Mouse (Mus musculus): Measurements from ENCODE around the gene Inpp5d. TPM values are rescaled to one million over a fixed set of nuclear protein-coding genes. Genes with fewer than 3 reads are reported as not detected.
A peak's percentile ranks its signal among the peaks of the same experiment; 100 is the strongest.

The Inpp5d gene
- polyA plus RNA-seq, 1 experiment: 18.2 TPM

- TF ChIP-seq POLR2A (IDR thresholded peaks at IDR 0.05; ENCODE audit: extremely low read depth, insufficient read depth, low read length) (no peak), CTCF (IDR thresholded peaks at IDR 0.05; ENCODE audit: extremely low read depth, insufficient read depth, low read length) (no peak)
- no peak overlapping the region for H3K4me3 ChIP-seq (ENCODE audit: insufficient read depth, low read length)
- H3K27ac ChIP-seq (ENCODE audit: insufficient read depth, low read length): peak overlapping the region; percentile 12; the same call in 1 of the 2 replicates
- peaks cover 9% of the 10 kb centered on the region for H3K4me1 ChIP-seq (ENCODE audit: control insufficient read depth, insufficient read depth, low read length)
Observed at GRCm38 (mm10) chr1:87594671-87595070, 25.4 kb upstream of the Inpp5d start.

- H3K27ac ChIP-seq (ENCODE audit: insufficient read depth, low read length): no peak overlapping the region
- peaks cover 7% of the 10 kb centered on the region for H3K4me1 ChIP-seq (ENCODE audit: control insufficient read depth, insufficient read depth, low read length)
- no peak overlapping the region for H3K4me3 ChIP-seq (ENCODE audit: insufficient read depth, low read length)
- TF ChIP-seq POLR2A (IDR thresholded peaks at IDR 0.05; ENCODE audit: extremely low read depth, insufficient read depth, low read length) (no peak), CTCF (IDR thresholded peaks at IDR 0.05; ENCODE audit: extremely low read depth, insufficient read depth, low read length) (no peak)
Observed at GRCm38 (mm10) chr1:87600533-87600932, 19.6 kb upstream of the Inpp5d start.

- H3K4me3 ChIP-seq (ENCODE audit: insufficient read depth, low read length): no peak overlapping the region
- no peak for TF ChIP-seq POLR2A (IDR thresholded peaks at IDR 0.05; ENCODE audit: extremely low read depth, insufficient read depth, low read length)
- no peak for TF ChIP-seq CTCF (IDR thresholded peaks at IDR 0.05; ENCODE audit: extremely low read depth, insufficient read depth, low read length)
- H3K4me1 ChIP-seq (ENCODE audit: control insufficient read depth, insufficient read depth, low read length): peaks cover 12% of the 10 kb centered on the region
- no peak overlapping the region for H3K27ac ChIP-seq (ENCODE audit: insufficient read depth, low read length)
Observed at GRCm38 (mm10) chr1:87601801-87602200, 18.3 kb upstream of the Inpp5d start.

GRCm38 (mm10) chr1:87603389-87603788 lies 16.7 kb upstream of the Inpp5d start:
- Histone ChIP-seq H3K27ac (ENCODE audit: insufficient read depth, low read length) (peak overlapping the region; percentile 64), H3K4me3 (ENCODE audit: insufficient read depth, low read length) (no peak overlapping the region), H3K4me1 (ENCODE audit: control insufficient read depth, insufficient read depth, low read length) (peaks cover 10% of the 10 kb centered on the region)
- TF ChIP-seq CTCF (IDR thresholded peaks at IDR 0.05; ENCODE audit: extremely low read depth, insufficient read depth, low read length) (no peak), POLR2A (IDR thresholded peaks at IDR 0.05; ENCODE audit: extremely low read depth, insufficient read depth, low read length) (0 out of 2 replicates have a peak, but pooled peaks have one; percentile 18)

- Histone ChIP-seq H3K4me3 (ENCODE audit: insufficient read depth, low read length) (no peak overlapping the region), H3K4me1 (ENCODE audit: control insufficient read depth, insufficient read depth, low read length) (peaks cover 10% of the 10 kb centered on the region), H3K27ac (ENCODE audit: insufficient read depth, low read length) (0 out of 2 replicates have a peak overlapping the region, but pooled peaks have one; percentile 71)
- no peak for TF ChIP-seq CTCF (IDR thresholded peaks at IDR 0.05; ENCODE audit: extremely low read depth, insufficient read depth, low read length)
Observed at GRCm38 (mm10) chr1:87605296-87605695, 14.8 kb upstream of the Inpp5d start.

GRCm38 (mm10) chr1:87607385-87608091 lies 12.6 kb upstream of the Inpp5d start:
- Histone ChIP-seq H3K4me3 (ENCODE audit: insufficient read depth, low read length) (no peak overlapping the region), H3K4me1 (ENCODE audit: control insufficient read depth, insufficient read depth, low read length) (peaks cover 10% of the 10 kb centered on the region), H3K27ac (ENCODE audit: insufficient read depth, low read length) (no peak overlapping the region)
- TF ChIP-seq CTCF (IDR thresholded peaks at IDR 0.05; ENCODE audit: extremely low read depth, insufficient read depth, low read length) (no peak), POLR2A (IDR thresholded peaks at IDR 0.05; ENCODE audit: extremely low read depth, insufficient read depth, low read length) (no peak)

- H3K4me1 ChIP-seq (ENCODE audit: control insufficient read depth, insufficient read depth, low read length): peaks cover 7% of the 10 kb centered on the region
- TF ChIP-seq POLR2A (IDR thresholded peaks at IDR 0.05; ENCODE audit: extremely low read depth, insufficient read depth, low read length): no peak
- peak; percentile 42; the same call in 1 of the 2 replicates for TF ChIP-seq CTCF (IDR thresholded peaks at IDR 0.05; ENCODE audit: extremely low read depth, insufficient read depth, low read length)
- no peak overlapping the region for H3K27ac ChIP-seq (ENCODE audit: insufficient read depth, low read length)
- H3K4me3 ChIP-seq (ENCODE audit: insufficient read depth, low read length): no peak overlapping the region
Observed at GRCm38 (mm10) chr1:87608416-87609046, 11.6 kb upstream of the Inpp5d start.

- TF ChIP-seq POLR2A (IDR thresholded peaks at IDR 0.05; ENCODE audit: extremely low read depth, insufficient read depth, low read length): no peak
- no peak for TF ChIP-seq CTCF (IDR thresholded peaks at IDR 0.05; ENCODE audit: extremely low read depth, insufficient read depth, low read length)
- Histone ChIP-seq H3K4me1 (ENCODE audit: control insufficient read depth, insufficient read depth, low read length) (no peaks in the 10 kb centered on the region), H3K27ac (ENCODE audit: insufficient read depth, low read length) (no peak overlapping the region), H3K4me3 (ENCODE audit: insufficient read depth, low read length) (no peak overlapping the region)
Observed at GRCm38 (mm10) chr1:87614576-87615295, 5.4 kb upstream of the Inpp5d start.

GRCm38 (mm10) chr1:87620693-87621092 lies 581 bp downstream of the Inpp5d start:
- Histone ChIP-seq H3K27ac (ENCODE audit: insufficient read depth, low read length) (peak overlapping the region; percentile 48), H3K4me3 (ENCODE audit: insufficient read depth, low read length) (peak overlapping the region; percentile 31), H3K4me1 (ENCODE audit: control insufficient read depth, insufficient read depth, low read length) (peaks cover 3% of the 10 kb centered on the region)
- no peak for TF ChIP-seq POLR2A (IDR thresholded peaks at IDR 0.05; ENCODE audit: extremely low read depth, insufficient read depth, low read length)
- TF ChIP-seq CTCF (IDR thresholded peaks at IDR 0.05; ENCODE audit: extremely low read depth, insufficient read depth, low read length): no peak
